Mouse (Mus musculus) cortical plate, adult 2 months (tissue): ENCODE results near the gene Tpsg1.

Experiments used
- CTCF ChIP-seq: fragments of 200-500 bp; IDR thresholded peaks from 2 replicates; pipeline ENCODE4 v1.5.1; 2011; ENCODE audit warnings: mild to moderate bottlenecking, control low read depth, low read length; ENCODE audit not compliant: insufficient read depth; ENCODE audit errors: extremely low read depth
- POLR2A ChIP-seq: fragments of 200-500 bp; IDR thresholded peaks from 2 replicates; pipeline ENCODE4 v1.6.1; 2011; ENCODE audit warnings: mild to moderate bottlenecking, low read length, control low read depth; ENCODE audit not compliant: insufficient read depth; ENCODE audit errors: extremely low read depth

DNA sequence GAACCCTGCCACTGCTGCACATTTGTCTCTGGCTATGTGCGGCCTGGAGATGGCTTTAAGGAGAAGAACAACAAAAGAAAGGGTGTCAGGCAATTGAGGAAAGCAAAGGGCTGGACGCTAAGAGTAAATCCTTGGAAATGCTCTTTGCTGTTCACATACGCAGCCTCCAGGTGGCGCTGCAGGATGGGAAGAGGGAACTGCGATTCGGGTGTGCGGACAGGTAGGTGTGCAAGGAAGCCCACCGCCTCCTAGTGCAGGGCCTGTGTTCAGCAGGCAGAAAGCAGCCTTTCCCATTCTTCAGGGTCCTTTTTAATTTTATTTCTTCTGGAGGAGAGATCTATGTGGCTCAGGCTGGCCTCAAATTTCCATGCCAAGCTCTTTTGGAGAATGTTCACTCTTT is 35.1 kb upstream of the Tpsg1 start:
- TF ChIP-seq CTCF (peak; percentile 94), POLR2A (no peak)
